Mouse (Mus musculus) embryo, embryonic 11 days (tissue): ENCODE measurements at regions not wholly inside any gene's neighbourhood (a gene's known extent, or its start where the extent isn't known, plus 50 kb on each side); places are given as distances from the start of the nearest gene placed in this dataset.

Experiments
- DNase-seq: peaks from one replicate; pipeline ENCODE4 v3.0.0-alpha.2; 2015

- DNase-seq = no peak
Observed at GRCm38 (mm10) chr7:138626061-138626460, 219.8 kb upstream of the Ppp2r2d start.

GRCm38 (mm10) chr7:138620896-138621655, 223.5 kb upstream of the Tcerg1l start:
- no peak for DNase-seq

GRCm38 (mm10) chr7:138620080-138620684, 222.7 kb upstream of the Tcerg1l start:
- DNase-seq = no peak

- DNase-seq = no peak
Observed at GRCm38 (mm10) chr7:138616468-138616867, 218.9 kb upstream of the Tcerg1l start.

GRCm38 (mm10) chr7:138609605-138610004, 212.1 kb upstream of the Tcerg1l start:
- no peak for DNase-seq

GRCm38 (mm10) chr7:138609124-138609523, 211.6 kb upstream of the Tcerg1l start:
- no peak for DNase-seq

GRCm38 (mm10) chr7:138606363-138606964, 208.9 kb upstream of the Tcerg1l start:
- DNase-seq = no peak

GRCm38 (mm10) chr7:138605923-138606322, 208.4 kb upstream of the Tcerg1l start:
- peak; percentile 21 for DNase-seq

- DNase-seq = no peak
Observed at GRCm38 (mm10) chr7:138601749-138602148, 204.2 kb upstream of the Tcerg1l start.

GRCm38 (mm10) chr7:138593344-138593743, 195.8 kb upstream of the Tcerg1l start:
- DNase-seq = no peak

GRCm38 (mm10) chr7:138567352-138567751, 169.8 kb upstream of the Tcerg1l start:
- no peak for DNase-seq

GRCm38 (mm10) chr7:138551629-138552028, 154.1 kb upstream of the Tcerg1l start:
- DNase-seq = no peak

- no peak for DNase-seq
Observed at GRCm38 (mm10) chr7:138547881-138548280, 150.4 kb upstream of the Tcerg1l start.

GRCm38 (mm10) chr7:138538048-138538831, 140.7 kb upstream of the Tcerg1l start:
- DNase-seq = no peak

- no peak for DNase-seq
Observed at GRCm38 (mm10) chr7:138526143-138526542, 128.6 kb upstream of the Tcerg1l start.

GRCm38 (mm10) chr7:138524936-138525335, 127.4 kb upstream of the Tcerg1l start:
- DNase-seq = no peak

- DNase-seq = no peak
Observed at GRCm38 (mm10) chr7:138514171-138514570, 116.6 kb upstream of the Tcerg1l start.

- no peak for DNase-seq
Observed at GRCm38 (mm10) chr7:138505205-138505604, 107.7 kb upstream of the Tcerg1l start.

GRCm38 (mm10) chr7:138503986-138504385, 106.5 kb upstream of the Tcerg1l start:
- DNase-seq = peak; percentile 27

GRCm38 (mm10) chr7:138503016-138503415, 105.5 kb upstream of the Tcerg1l start:
- peak; percentile 24 for DNase-seq

GRCm38 (mm10) chr7:138501347-138502014, 104.0 kb upstream of the Tcerg1l start:
- DNase-seq = no peak

GRCm38 (mm10) chr7:138497771-138498170, 100.2 kb upstream of the Tcerg1l start:
- no peak for DNase-seq

- peak; percentile 26 for DNase-seq
Observed at GRCm38 (mm10) chr7:138497202-138497601, 99.7 kb upstream of the Tcerg1l start.
